Mouse (Mus musculus): ENCODE data around the gene Marcks.

DNA sequence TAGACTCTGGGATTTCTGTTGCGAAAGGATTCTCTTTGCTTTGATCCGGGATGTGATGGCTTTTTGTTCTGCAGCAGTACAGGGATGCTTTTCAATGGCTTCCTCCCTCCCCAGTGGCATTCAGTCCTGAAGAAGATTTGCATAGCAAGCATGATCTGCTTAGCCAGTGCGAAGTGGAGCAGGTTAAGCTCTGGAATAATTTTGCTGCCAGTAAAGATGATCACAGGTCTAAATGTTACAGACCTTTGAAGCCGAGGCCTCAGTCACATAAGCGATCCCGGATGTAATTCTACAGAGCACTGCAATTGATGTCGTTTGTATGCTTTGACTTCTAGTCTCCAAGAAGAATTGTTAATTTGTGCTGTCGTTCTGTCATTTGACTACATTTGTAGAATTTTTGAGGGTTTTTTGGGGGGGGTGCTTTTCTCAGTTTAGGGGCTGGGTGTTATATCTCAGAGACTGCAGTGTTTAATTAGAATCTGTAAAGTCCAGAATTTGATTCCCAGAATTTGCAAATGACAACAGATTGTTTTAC lies 33.8 kb upstream of the Marcks start:
- TF ChIP-seq USF1 (IDR thresholded peaks at IDR 0.05; ENCODE audit: low read depth, low read length) (no peak), RCOR1 (conservative IDR thresholded peaks at IDR 0.05; ENCODE audit: low read depth, low read length) (no peak), EP300 (IDR thresholded peaks at IDR 0.05; ENCODE audit: low read length) (no peak), MEF2A (IDR thresholded peaks at IDR 0.05; ENCODE audit: borderline replicate concordance, low read depth, low read length) (no peak)
